Mouse (Mus musculus): Measurements from ENCODE around the gene Fus. TPM values are rescaled to one million over a fixed set of nuclear protein-coding genes. Genes with fewer than 3 reads are reported as not detected.
"Not testable (repeated sequence)": the region's sequence is repeated elsewhere in the genome, so short reads cannot be mapped to it uniquely, and the experiment has no call there.

Fus gene
- polyA plus RNA-seq, 1 experiment from 2014 or later: 395 TPM

GRCm38 (mm10) chr7:128009715-128010340 lies 42.6 kb downstream of the Fus start:
- WGBS (ENCODE audit: missing documents): 92% methylated on average over 40 of the region's 40 CpGs
- Histone ChIP-seq H3K36me3 (ENCODE audit: inconsistent target) (no peaks in the 10 kb centered on the region), H3K4me3 (ENCODE audit: inconsistent target) (no peak overlapping the region)

GRCm38 (mm10) chr7:128012136-128012780 lies 45.0 kb downstream of the Fus start:
- no peak overlapping the region for H3K27ac ChIP-seq
- H3K4me3 ChIP-seq (ENCODE audit: inconsistent target): no peak overlapping the region
- 87% methylated on average over 13 of the region's 13 CpGs for WGBS (ENCODE audit: missing documents)
- H3K36me3 ChIP-seq (ENCODE audit: inconsistent target): no peaks in the 10 kb centered on the region
- no peaks in the 10 kb centered on the region for H3K79me2 ChIP-seq (ENCODE audit: inconsistent target)

More at GRCm38 (mm10) chr7:128009715-128010340, 42.6 kb downstream of the Fus start:
- Histone ChIP-seq H3K79me2 (ENCODE audit: inconsistent target) (no peaks in the 10 kb centered on the region), H3K27ac (no peak overlapping the region)

- H3K79me2 ChIP-seq (ENCODE audit: inconsistent target): no peaks in the 10 kb centered on the region
- WGBS (ENCODE audit: missing documents): 72% methylated on average over 11 of the region's 13 CpGs
- H3K4me3 ChIP-seq (ENCODE audit: inconsistent target): no peak overlapping the region
- H3K36me3 ChIP-seq (ENCODE audit: inconsistent target): no peaks in the 10 kb centered on the region
- no peak overlapping the region for H3K27ac ChIP-seq
Measured at GRCm38 (mm10) chr7:128013116-128013515, 45.9 kb downstream of the Fus start.

GRCm38 (mm10) chr7:128016134-128016533 lies 48.9 kb downstream of the Fus start:
- H3K27ac ChIP-seq; H3K79me2 ChIP-seq (ENCODE audit: inconsistent target); H3K4me3 ChIP-seq (ENCODE audit: inconsistent target); H3K36me3 ChIP-seq (ENCODE audit: inconsistent target): not testable (repeated sequence)
- WGBS (ENCODE audit: missing documents): 94% methylated on average over 5 of the region's 5 CpGs

- Histone ChIP-seq H3K4me3 (ENCODE audit: inconsistent target) (no peak overlapping the region), H3K79me2 (ENCODE audit: inconsistent target) (no peaks in the 10 kb centered on the region), H3K27ac (no peak overlapping the region), H3K36me3 (ENCODE audit: inconsistent target) (no peaks in the 10 kb centered on the region)
- 99% methylated on average over 6 of the region's 6 CpGs for WGBS (ENCODE audit: missing documents)
Measured at GRCm38 (mm10) chr7:128016650-128017049, 49.4 kb downstream of the Fus start.

- Histone ChIP-seq H3K4me3 (ENCODE audit: inconsistent target) (no peak overlapping the region), H3K79me2 (ENCODE audit: inconsistent target) (no peaks in the 10 kb centered on the region), H3K36me3 (ENCODE audit: inconsistent target) (no peaks in the 10 kb centered on the region), H3K27ac (no peak overlapping the region)
- 86% methylated on average over 3 of the region's 3 CpGs for WGBS (ENCODE audit: missing documents)
Measured at GRCm38 (mm10) chr7:128018275-128018674, 51.0 kb downstream of the Fus start.

GRCm38 (mm10) chr7:128019187-128019586 lies 51.9 kb downstream of the Fus start:
- H3K4me3 ChIP-seq (ENCODE audit: inconsistent target): no peak overlapping the region
- H3K79me2 ChIP-seq (ENCODE audit: inconsistent target): no peaks in the 10 kb centered on the region
- 10% methylated on average over 2 of the region's 2 CpGs for WGBS (ENCODE audit: missing documents)
- H3K36me3 ChIP-seq (ENCODE audit: inconsistent target): no peaks in the 10 kb centered on the region
- H3K27ac ChIP-seq: no peak overlapping the region

- no peaks in the 10 kb centered on the region for H3K36me3 ChIP-seq (ENCODE audit: inconsistent target)
- no peak overlapping the region for H3K4me3 ChIP-seq (ENCODE audit: inconsistent target)
- H3K27ac ChIP-seq: no peak overlapping the region
- 74% methylated on average over 8 of the region's 8 CpGs for WGBS (ENCODE audit: missing documents)
- H3K79me2 ChIP-seq (ENCODE audit: inconsistent target): no peaks in the 10 kb centered on the region
Measured at GRCm38 (mm10) chr7:128022974-128023373, 55.7 kb downstream of the Fus start.

GRCm38 (mm10) chr7:128023565-128023964 lies 56.3 kb downstream of the Fus start:
- H3K4me3 ChIP-seq (ENCODE audit: inconsistent target): no peak overlapping the region
- no peaks in the 10 kb centered on the region for H3K36me3 ChIP-seq (ENCODE audit: inconsistent target)
- 85% methylated on average over 4 of the region's 4 CpGs for WGBS (ENCODE audit: missing documents)
- no peaks in the 10 kb centered on the region for H3K79me2 ChIP-seq (ENCODE audit: inconsistent target)
- no peak overlapping the region for H3K27ac ChIP-seq

- H3K27ac ChIP-seq: no peak overlapping the region
- 89% methylated on average over 9 of the region's 9 CpGs for WGBS (ENCODE audit: missing documents)
- H3K79me2 ChIP-seq (ENCODE audit: inconsistent target): no peaks in the 10 kb centered on the region
- H3K36me3 ChIP-seq (ENCODE audit: inconsistent target): no peaks in the 10 kb centered on the region
- no peak overlapping the region for H3K4me3 ChIP-seq (ENCODE audit: inconsistent target)
Measured at GRCm38 (mm10) chr7:128024364-128024763, 57.1 kb downstream of the Fus start.

GRCm38 (mm10) chr7:128024932-128025331 lies 57.7 kb downstream of the Fus start:
- Histone ChIP-seq H3K79me2 (ENCODE audit: inconsistent target) (no peaks in the 10 kb centered on the region), H3K27ac (no peak overlapping the region), H3K4me3 (ENCODE audit: inconsistent target) (no peak overlapping the region), H3K36me3 (ENCODE audit: inconsistent target) (no peaks in the 10 kb centered on the region)
- 73% methylated on average over 4 of the region's 4 CpGs for WGBS (ENCODE audit: missing documents)

- H3K4me3 ChIP-seq (ENCODE audit: inconsistent target): no peak overlapping the region
- H3K27ac ChIP-seq: no peak overlapping the region
- H3K79me2 ChIP-seq (ENCODE audit: inconsistent target): no peaks in the 10 kb centered on the region
- 66% methylated on average over 4 of the region's 4 CpGs for WGBS (ENCODE audit: missing documents)
- no peaks in the 10 kb centered on the region for H3K36me3 ChIP-seq (ENCODE audit: inconsistent target)
Measured at GRCm38 (mm10) chr7:128025381-128025780, 58.1 kb downstream of the Fus start.

- H3K79me2 ChIP-seq (ENCODE audit: inconsistent target): no peaks in the 10 kb centered on the region
- no peak overlapping the region for H3K4me3 ChIP-seq (ENCODE audit: inconsistent target)
- H3K36me3 ChIP-seq (ENCODE audit: inconsistent target): no peaks in the 10 kb centered on the region
- no peak overlapping the region for H3K27ac ChIP-seq
- 93% methylated on average over 8 of the region's 9 CpGs for WGBS (ENCODE audit: missing documents)
Measured at GRCm38 (mm10) chr7:128031403-128031976, 64.2 kb downstream of the Fus start.

- no peaks in the 10 kb centered on the region for H3K36me3 ChIP-seq (ENCODE audit: inconsistent target)
- no peak overlapping the region for H3K27ac ChIP-seq
- 81% methylated on average over 5 of the region's 5 CpGs for WGBS (ENCODE audit: missing documents)
- no peak overlapping the region for H3K4me3 ChIP-seq (ENCODE audit: inconsistent target)
- H3K79me2 ChIP-seq (ENCODE audit: inconsistent target): no peaks in the 10 kb centered on the region
Measured at GRCm38 (mm10) chr7:128032290-128032988, 65.2 kb downstream of the Fus start.

- no peak overlapping the region for H3K4me3 ChIP-seq (ENCODE audit: inconsistent target)
- 100% methylated on average over 3 of the region's 3 CpGs for WGBS (ENCODE audit: missing documents)
- no peaks in the 10 kb centered on the region for H3K79me2 ChIP-seq (ENCODE audit: inconsistent target)
Measured at GRCm38 (mm10) chr7:128032989-128033293, 65.7 kb downstream of the Fus start.

More at GRCm38 (mm10) chr7:128032989-128033293, 65.7 kb downstream of the Fus start:
- Histone ChIP-seq H3K27ac (no peak overlapping the region), H3K36me3 (ENCODE audit: inconsistent target) (no peaks in the 10 kb centered on the region)
